Mouse (Mus musculus) limb, embryonic 14.5 days (tissue): ENCODE results near the gene Dusp27. TPM values are rescaled to one million over a fixed set of nuclear protein-coding genes. Genes with fewer than 3 reads are reported as not detected.

Source experiments
- ATAC-seq: fragments of 200-750 bp; cut with Nextera tagmentation; 2 replicates; pipeline ENCODE4 v1.8.0; 2017; ENCODE audit warnings: low read depth, moderate number of reproducible peaks, moderate TSS enrichment; ENCODE audit not compliant: low FRiP score
- DNase-seq: peaks from one replicate; pipeline ENCODE4 v3.0.0-alpha.2; 2015; ENCODE audit warnings: low spot score
- H3K27ac ChIP-seq: fragments of 300-500 bp; sonication (generic); replicated peaks from 2 replicates; pipeline ENCODE4 v1.5.1; 2014; ENCODE audit warnings: low read depth, mild to moderate bottlenecking, low read length, moderate library complexity, mixed read lengths
- H3K27me3 ChIP-seq: fragments of 300-500 bp; sonication (generic); 2 replicates; pipeline ENCODE4 v1.6.1; 2014; ENCODE audit warnings: low read length, mixed read lengths; ENCODE audit not compliant: control insufficient read depth, insufficient read depth
- H3K36me3 ChIP-seq: fragments of 300-500 bp; sonication (generic); 2 replicates; pipeline ENCODE4 v1.6.1; 2014; ENCODE audit warnings: mild to moderate bottlenecking, low read length, moderate library complexity, mixed read lengths; ENCODE audit not compliant: control insufficient read depth, insufficient read depth
- H3K4me1 ChIP-seq: fragments of 300-500 bp; sonication (generic); 2 replicates; pipeline ENCODE4 v1.6.1; 2014; ENCODE audit warnings: antibody characterized with exemption, low read length, mixed read lengths; ENCODE audit not compliant: control insufficient read depth, insufficient read depth
- H3K4me2 ChIP-seq: fragments of 300-500 bp; sonication (generic); replicated peaks from 2 replicates; pipeline ENCODE4 v1.6.1; 2014; ENCODE audit warnings: low read depth, mild to moderate bottlenecking, low read length, moderate library complexity; ENCODE audit not compliant: severe bottlenecking
- H3K4me3 ChIP-seq: fragments of 300-500 bp; sonication (generic); replicated peaks from 2 replicates; pipeline ENCODE4 v1.5.1; 2014; ENCODE audit warnings: low read length
- H3K9ac ChIP-seq: fragments of 300-500 bp; sonication (generic); 2 replicates; pipeline ENCODE4 v1.6.1; 2014; ENCODE audit warnings: mild to moderate bottlenecking, low read depth, low read length, moderate library complexity; ENCODE audit not compliant: severe bottlenecking
- H3K9me3 ChIP-seq: fragments of 300-500 bp; sonication (generic); 2 replicates; pipeline ENCODE4 v1.6.1; 2016; ENCODE audit warnings: low read length; ENCODE audit not compliant: control insufficient read depth
- POLR2A ChIP-seq: fragments of 200-500 bp; IDR thresholded peaks from 2 replicates; pipeline ENCODE4 v1.8.0; 2012; ENCODE audit warnings: inconsistent platforms, mild to moderate bottlenecking, moderate library complexity, borderline replicate concordance; ENCODE audit not compliant: insufficient read depth, insufficient read length; ENCODE audit errors: extremely low read depth
- WGBS: fragments of 180-500 bp; shearing (Covaris S2); extraction: QIAGEN DNeasy Blood & Tissue Kit; methylation state at CpG from one replicate; pipeline ENCODE4 v1.1.7; 2014; 5-methylcytosine and 5-hydroxymethylcytosine counted together
- polyA plus RNA-seq, 2 experiments: library from polyadenylated mRNA; depleted of rRNA in 1 of 2; stranded (reverse) in 1 of 2; unstranded in 1 of 2; fragments of >200 nt; fragmentation: Nextera tagmentation in 1 of 2; extraction: Ambion mirVana in 1 of 2; gene quantifications; 2 replicates each; pipeline versions ENCODE4 v1.2.1 to v1.2.3; 2012 to 2014

The Dusp27 gene
- polyA plus RNA-seq, 2 experiments: 3.6 to 6.4 TPM

- Histone ChIP-seq H3K4me3 (no peak overlapping the region), H3K27me3 (no peaks in the 10 kb centered on the region), H3K36me3 (no peaks in the 10 kb centered on the region), H3K27ac (no peak overlapping the region), H3K4me2 (no peak overlapping the region), H3K4me1 (no peaks in the 10 kb centered on the region), H3K9ac (no peak overlapping the region), H3K9me3 (no peaks in the 10 kb centered on the region)
- TF ChIP-seq POLR2A: no peak
- ATAC-seq (no peak), DNase-seq (no peak)
- WGBS: 83% methylated on average over 4 of the region's 4 CpGs
These were observed 39.7 kb upstream of the Dusp27 start for GRCm38 (mm10) chr1:166167405-166167804.

GRCm38 (mm10) chr1:166165159-166165558, 37.4 kb upstream of the Dusp27 start:
- no peak for TF ChIP-seq POLR2A
- Histone ChIP-seq H3K36me3 (no peaks in the 10 kb centered on the region), H3K27me3 (no peaks in the 10 kb centered on the region), H3K4me1 (no peaks in the 10 kb centered on the region), H3K9ac (no peak overlapping the region), H3K4me3 (no peak overlapping the region), H3K27ac (no peak overlapping the region), H3K9me3 (no peaks in the 10 kb centered on the region), H3K4me2 (no peak overlapping the region)
- 90% methylated on average over 9 of the region's 9 CpGs for WGBS
- DNase-seq (no peak), ATAC-seq (no peak)

- 88% methylated on average over 14 of the region's 14 CpGs for WGBS
- no peak overlapping the region for H3K27ac ChIP-seq
- ATAC-seq (no peak), DNase-seq (no peak)
- no peak overlapping the region for H3K4me3 ChIP-seq
- no peak overlapping the region for H3K9ac ChIP-seq
- no peaks in the 10 kb centered on the region for H3K27me3 ChIP-seq
- no peaks in the 10 kb centered on the region for H3K9me3 ChIP-seq
- H3K4me2 ChIP-seq: no peak overlapping the region
- no peaks in the 10 kb centered on the region for H3K36me3 ChIP-seq
- no peaks in the 10 kb centered on the region for H3K4me1 ChIP-seq
- TF ChIP-seq POLR2A: no peak
These were observed 36.9 kb upstream of the Dusp27 start for GRCm38 (mm10) chr1:166164580-166164979.

GRCm38 (mm10) chr1:166160569-166161445, 33.1 kb upstream of the Dusp27 start:
- Histone ChIP-seq H3K27me3 (no peaks in the 10 kb centered on the region), H3K4me2 (peak overlapping the region; percentile 24; the same call in 1 of the 2 replicates), H3K36me3 (no peaks in the 10 kb centered on the region), H3K9me3 (no peaks in the 10 kb centered on the region), H3K4me1 (no peaks in the 10 kb centered on the region), H3K9ac (no peak overlapping the region), H3K27ac (no peak overlapping the region), H3K4me3 (0 out of 2 replicates have a peak overlapping the region, but pooled peaks have one; percentile 9)
- WGBS: 18% methylated on average over 24 of the region's 24 CpGs
- ATAC-seq: no peak
- TF ChIP-seq POLR2A: no peak
- DNase-seq: peak; percentile 76

- TF ChIP-seq POLR2A: no peak
These were observed 32.4 kb upstream of the Dusp27 start for GRCm38 (mm10) chr1:166160111-166160510.

More at GRCm38 (mm10) chr1:166160111-166160510, 32.4 kb upstream of the Dusp27 start:
- Histone ChIP-seq H3K9me3 (no peaks in the 10 kb centered on the region), H3K9ac (no peak overlapping the region), H3K27me3 (peaks cover 3% of the 10 kb centered on the region; the same call in 1 of the 2 replicates), H3K36me3 (no peaks in the 10 kb centered on the region), H3K27ac (no peak overlapping the region), H3K4me1 (no peaks in the 10 kb centered on the region), H3K4me3 (no peak overlapping the region), H3K4me2 (no peak overlapping the region)
- DNase-seq (no peak), ATAC-seq (no peak)
- WGBS: 56% methylated on average over 5 of the region's 5 CpGs
